Mouse (Mus musculus): ENCODE data around the gene 6030458C11Rik.

Gene 6030458C11Rik

DNA sequence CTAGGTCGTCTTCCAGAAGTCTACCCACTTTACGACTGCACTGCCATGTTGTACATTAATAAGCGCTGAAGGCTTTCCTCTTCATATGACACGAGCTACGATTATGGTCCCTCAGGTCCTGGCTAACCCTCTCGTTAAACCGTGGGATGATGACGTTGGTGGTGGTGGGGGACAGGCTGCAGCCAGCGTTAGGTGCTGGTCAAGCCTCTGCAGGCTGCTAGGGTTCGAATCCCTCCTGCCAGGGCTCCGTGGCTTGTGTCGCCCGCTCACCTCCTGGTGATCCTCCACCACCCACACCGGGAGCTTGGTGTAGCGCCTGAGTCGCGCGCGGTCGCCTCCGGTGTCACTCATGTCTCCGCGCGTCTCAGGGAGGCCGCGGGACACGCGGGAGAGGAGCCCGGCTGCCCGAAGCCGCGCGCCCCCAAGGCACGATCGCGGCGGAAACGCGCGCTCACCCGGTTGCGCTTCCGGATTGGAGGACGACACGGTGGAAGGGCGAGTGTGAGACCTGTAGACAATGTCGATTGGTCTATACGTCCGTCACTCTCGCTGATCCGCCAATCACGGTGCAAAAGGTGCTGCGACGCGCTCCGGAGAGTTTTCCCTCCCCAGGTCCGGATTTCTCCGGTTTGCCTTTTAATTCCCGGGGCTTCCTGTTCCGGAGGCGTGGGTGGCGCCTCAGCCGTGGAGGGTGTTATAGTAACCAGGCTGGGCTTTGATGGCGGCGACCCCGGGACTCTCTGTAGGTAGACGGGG is at the start of gene 6030458C11Rik, which contains the start of gene Drosha:
TSS of gene 6030458C11Rik (minus strand) at position 453 of the 756 bp plus-strand sequence.
TSS of gene Drosha (plus strand) at position 619 of the 756 bp plus-strand sequence.
- peak; percentile 94 for DNase-seq (ENCODE audit: low spot score)

DNA sequence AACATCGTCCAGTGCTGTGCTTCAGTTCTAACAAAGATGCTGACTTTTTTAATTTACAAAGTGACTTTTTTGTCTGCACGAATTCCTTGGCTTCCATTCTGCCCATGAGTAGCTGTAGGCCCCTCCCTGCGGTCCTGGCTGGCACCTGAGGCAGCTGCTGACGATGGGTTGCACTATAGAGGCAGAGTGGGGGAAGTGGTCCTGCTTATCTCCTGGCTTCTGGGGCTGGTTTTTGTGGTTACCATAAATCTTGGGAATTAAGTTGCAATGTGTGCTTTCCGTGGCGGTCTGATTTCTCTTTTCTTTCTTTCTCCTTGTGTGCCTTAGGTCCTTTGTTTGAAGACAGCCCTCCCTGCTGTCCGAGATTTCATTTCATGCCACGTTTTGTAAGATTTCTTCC is 42.8 kb upstream of the 6030458C11Rik start:
- no peak for DNase-seq (ENCODE audit: low spot score)

DNA sequence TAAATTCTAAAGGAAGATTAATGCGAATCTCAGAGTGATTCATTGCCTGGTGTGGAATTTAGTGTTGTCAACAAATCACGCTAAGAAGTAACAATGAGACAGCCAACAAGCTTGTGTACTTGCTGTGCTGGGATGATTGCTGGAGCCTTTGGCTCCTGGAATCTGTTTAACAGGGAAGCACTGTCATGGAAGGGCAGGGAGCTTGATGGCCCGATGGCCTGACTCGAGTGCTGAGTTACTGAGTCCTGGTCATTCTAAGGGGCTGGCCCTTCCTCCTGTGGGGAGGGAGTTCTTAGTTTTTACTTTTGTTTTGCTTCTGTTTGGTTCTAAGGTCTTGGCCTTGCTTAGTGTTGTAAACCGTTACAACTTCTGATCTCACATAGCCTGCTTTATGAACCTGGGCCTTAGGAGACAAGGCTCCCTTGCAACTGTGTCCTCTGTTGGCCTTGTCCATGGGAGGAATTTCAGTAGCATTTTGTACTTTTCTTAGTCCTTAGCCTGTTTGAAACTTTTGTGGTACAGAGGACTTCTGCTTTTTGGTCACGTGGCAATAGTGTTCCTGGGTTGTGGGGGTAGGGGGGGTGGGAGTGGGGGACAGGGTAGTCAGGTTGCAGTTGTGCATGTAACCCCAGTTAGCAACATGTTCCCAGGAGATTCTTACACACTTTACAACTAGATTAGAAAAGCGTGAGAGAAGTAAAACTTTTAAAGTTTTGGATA is 41.3 kb upstream of the 6030458C11Rik start:
- DNase-seq (ENCODE audit: low spot score): no peak

DNA sequence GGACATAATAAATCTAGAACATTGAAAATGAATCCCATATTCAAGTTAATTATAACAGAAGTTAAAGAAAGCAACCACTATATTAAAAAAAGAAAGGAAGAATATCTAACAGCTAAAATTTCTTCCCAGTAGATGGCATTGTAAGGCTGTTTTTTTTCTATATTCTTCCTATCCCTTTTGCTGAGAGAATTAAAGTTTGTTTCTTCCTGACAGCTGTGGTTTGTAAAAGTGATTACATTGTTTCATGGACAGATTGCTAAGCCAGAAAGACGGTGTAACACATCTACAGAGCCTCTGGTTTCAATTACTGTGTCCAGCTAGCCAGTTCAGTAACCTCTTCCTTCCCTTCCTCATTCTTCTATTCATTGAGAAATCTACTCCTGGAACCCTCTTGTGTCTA is 39.2 kb upstream of the 6030458C11Rik start:
- DNase-seq (ENCODE audit: low spot score): no peak

DNA sequence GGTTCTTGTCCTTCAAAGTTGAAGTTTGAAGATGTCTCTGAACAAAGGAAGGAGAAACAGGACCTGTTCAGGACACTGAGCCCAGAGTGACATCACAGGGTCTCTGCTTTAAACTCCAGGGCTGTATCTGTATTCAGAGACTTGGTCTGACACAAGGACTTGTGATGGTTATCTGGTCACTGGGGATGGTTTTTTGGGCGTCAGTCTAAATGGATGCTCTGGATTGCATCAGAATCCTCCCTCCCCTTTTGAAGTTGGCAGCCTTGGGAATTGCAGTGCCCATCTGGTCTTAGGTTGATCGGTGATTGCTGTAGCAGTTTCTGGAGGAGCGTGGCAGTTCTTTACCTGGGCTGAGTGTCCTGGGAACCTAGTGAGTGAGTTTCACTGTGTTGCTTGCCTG is 37.6 kb upstream of the 6030458C11Rik start:
- no peak for DNase-seq (ENCODE audit: low spot score)

DNA sequence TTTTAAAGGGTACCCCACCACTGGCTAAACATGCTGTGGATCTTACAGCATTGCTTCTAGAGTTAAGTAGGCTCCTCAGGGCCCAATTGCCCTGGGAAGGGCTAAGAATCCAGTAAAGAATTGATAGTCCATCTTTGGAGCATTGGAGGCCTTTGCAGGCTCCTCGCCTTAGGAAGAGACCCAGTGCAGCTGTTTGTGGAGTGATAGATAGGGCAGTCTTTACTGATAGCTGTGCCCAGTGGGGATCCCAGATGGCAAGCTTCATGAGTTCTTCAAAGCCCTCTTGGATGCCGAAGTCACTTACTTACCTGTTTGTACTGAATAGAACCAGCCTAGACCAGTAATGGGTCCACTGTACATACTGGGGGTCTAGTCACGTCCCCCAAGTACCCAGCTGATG is 34.2 kb upstream of the 6030458C11Rik start:
- no peak for DNase-seq (ENCODE audit: low spot score)

DNA sequence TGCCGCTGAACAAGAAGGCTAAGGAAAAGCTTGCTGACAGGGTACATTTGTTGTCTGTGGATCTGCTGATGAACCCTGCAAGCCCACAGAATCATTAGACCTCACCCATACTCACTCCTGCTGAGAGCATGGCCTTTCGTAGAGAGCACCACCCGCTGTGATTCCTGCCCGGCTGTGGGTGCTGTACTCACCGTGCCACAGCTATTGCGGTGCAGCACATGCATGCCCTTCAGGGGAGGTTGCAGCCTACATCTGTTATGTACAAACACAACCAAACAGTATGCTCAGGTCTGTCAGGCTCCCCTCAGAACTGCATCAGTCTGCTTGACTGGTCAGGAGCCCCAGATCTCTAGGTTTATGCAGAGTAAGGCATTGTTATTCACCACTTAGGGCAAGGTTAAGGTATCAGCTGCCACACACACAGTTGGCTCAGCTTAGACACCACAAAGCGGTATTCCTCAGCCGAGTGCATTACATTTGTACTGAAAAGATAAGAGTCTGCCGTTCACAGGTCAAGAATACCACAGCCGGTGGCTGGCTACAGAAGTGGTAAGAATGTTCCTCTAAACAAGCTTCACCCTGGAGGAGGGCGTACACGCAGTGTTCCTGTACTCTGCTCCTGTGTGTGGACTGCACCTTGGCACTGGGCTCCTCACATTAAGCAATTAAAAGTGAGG is 33.5 kb upstream of the 6030458C11Rik start:
- DNase-seq (ENCODE audit: low spot score): no peak

DNA sequence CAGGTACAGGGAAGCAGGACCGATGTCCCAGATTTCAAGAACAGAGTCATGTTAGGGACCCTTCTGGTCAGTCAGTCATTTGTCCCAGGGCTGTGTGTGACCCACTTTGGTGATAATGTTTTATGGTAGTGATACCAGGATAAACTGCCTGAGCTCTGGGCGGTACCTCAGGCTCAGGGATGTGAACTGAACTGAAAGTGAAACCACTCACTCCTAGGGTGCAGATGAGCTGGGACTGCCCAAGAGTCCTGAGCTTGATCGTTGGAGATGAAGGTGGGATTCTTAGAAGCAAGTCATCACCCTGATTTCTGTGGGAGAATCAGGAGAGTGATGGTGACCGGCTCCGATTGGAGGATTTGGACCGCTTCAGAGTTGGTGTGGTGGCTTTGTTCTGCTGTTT is 32.3 kb upstream of the 6030458C11Rik start:
- DNase-seq (ENCODE audit: low spot score): no peak

DNA sequence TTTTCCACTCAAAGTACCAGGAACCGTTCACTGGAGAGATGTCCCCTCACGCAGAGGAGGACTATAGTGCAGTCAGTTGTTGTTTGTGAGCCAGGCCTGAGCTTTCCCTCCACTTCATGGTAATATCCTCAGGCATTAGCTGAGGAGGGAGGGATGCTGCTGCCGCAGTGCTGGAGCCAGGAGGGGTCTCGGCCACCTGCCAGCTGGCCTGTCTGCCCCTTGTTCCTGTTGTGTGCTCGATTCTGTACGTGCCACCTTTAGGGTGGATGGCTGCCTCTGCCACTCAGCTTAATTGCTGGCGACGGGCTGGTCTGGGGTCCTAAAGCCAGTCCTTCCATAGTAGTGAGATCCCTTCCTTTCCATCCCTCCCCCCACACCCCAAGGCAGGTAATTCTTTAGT is 29.0 kb upstream of the 6030458C11Rik start:
- no peak for DNase-seq (ENCODE audit: low spot score)

DNA sequence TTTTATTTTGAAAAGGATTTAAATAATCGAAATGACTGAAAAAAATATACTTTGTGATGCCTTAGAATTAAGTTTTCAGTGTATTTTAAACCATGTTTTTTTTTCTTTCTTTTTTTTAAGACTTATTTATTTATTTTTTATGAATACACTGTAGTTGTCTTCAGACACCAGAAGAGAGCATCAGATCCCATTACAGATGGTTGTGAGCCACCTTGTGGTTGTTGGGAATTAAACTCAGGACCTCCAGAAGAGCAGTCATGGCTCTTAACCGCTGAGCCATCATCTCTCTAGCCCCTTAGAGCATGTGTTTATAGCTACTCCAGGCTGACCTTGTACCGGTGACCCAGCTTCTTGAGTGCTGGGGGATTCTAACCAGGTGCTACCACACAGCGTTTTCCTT is 24.9 kb upstream of the 6030458C11Rik start:
- no peak for DNase-seq (ENCODE audit: low spot score)

DNA sequence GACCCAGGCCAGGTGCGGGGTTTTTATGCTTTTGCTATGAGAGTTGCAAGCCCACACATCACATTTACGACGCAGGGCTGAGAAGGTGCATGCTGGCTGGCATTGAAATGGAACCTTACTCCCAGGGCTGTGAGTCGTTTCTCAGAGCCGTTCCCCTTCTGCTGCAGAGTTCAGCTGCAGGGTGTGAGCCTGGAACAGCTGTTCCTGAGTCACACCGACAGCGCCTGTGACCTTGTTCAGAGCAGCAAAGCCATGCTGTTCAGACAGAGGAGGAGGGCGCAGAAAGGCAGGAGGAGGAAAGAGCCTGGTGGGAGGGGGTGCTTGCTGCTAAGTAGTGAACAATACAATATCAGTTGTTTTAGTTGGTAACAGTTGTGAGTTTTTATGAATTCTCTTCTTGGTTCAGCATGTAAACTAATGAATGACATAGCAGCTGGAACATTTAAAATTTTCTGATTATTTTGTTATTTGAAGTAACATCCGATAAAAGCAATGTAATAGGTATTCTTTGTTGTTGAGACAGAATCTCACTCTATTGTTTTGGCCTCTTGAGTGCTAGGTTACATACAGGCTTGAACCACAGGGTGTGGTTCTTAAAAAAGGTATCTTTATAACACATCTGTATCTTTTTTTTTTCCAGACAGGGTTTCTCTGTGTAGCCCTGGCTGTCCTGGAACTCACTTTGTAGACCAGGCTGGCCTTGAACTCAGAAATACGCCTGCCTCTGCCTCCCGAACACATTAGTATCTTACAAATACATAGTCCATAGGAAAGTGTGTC is 23.9 kb upstream of the 6030458C11Rik start:
- DNase-seq (ENCODE audit: low spot score): no peak

DNA sequence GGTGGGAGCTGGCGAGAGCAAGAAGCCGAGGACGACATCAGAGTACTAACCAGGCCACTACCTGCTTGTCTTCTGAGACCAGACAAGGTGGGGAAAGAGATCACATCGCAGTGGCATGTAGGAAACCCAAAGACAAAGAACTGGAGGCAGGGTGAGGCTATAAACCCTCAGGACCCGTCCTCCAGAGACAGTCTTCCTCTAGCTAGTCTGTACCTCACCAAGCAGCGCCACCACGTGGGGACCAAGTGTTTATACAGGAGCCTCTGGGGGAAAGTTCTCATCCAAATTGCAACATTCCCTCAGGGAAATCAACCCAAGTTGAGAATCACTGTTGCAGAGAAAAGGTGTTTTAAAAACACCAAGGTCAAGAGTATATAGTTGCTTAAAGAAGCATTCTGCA is 18.4 kb upstream of the 6030458C11Rik start:
- DNase-seq (ENCODE audit: low spot score): no peak

DNA sequence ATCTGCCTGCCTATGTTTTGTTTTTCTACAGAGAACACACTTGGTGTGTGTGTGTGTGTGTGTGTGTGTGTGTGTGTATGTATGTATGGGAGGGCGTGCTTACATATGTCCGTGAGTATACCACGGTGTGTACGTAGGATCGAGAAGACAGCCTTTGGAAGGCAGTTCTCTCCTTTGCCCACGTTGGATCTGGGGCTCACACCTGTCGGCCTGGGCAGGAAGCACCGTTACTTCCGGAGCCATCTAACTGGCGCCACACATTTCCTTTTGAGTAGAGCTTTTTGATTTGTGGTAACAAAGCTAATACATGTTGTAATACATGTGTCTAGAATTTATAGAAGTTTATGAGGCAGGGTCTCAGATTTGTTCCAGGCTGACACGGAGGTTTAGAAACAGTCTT is 16.3 kb upstream of the 6030458C11Rik start:
- peak; percentile 11 for DNase-seq (ENCODE audit: low spot score)

DNA sequence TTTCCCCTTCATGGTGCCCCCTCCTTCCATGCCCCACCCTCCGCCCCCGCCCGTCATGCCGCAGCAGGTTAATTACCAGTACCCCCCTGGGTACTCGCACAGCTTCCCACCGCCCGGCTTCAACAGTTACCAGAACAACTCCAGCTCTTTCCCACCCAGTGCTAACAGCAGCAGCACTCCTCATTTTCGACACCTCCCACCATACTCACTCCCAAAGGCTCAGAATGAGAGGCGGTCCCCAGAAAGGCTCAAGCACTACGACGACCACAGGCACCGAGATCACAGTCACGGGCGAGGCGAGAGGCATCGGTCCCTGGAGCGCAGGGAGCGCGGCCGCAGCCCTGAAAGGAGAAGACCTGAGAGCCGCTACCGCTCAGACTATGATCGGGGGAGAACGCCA is 9.8 kb upstream of the 6030458C11Rik start:
- no peak for DNase-seq (ENCODE audit: low spot score)

DNA sequence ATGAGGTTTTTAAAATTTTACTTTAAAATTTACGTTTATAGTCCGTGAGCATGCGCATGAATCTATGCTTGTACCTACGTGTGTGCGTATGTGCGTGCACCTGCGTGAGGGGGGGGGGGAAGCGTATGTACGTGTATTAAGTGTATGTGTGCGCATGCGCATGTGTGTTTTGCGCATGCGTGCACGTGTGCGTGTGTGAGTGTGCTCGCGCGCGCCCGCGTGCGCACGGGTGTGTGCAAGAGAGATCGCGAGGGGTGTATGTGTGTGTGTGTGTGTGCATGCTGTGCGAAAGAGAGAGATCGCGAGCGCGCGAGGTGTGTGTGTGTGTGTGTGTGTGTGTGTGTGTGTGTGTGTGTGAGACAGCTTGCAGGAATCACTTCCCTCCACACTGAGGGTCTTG is 8.9 kb upstream of the 6030458C11Rik start:
- DNase-seq (ENCODE audit: low spot score): no peak

DNA sequence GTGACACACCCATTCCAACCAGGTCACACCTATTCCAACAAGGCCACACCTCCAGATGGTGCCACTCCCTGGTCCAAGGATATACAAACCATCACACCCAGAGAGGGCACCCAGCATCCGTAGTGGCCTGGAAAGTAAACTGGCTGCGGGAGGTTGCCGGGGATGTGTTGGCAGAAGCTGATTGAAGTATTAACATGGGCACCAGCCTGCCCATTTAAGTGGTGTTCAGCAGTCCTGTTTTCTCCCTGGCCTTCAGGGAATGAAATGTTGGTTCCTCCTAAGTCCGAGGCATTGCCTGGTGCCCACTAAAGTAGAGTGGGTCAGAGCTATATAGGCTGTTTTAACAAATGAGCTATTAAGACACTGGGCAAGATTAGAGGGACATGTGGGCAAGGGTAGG is 8.2 kb upstream of the 6030458C11Rik start:
- DNase-seq (ENCODE audit: low spot score): no peak

DNA sequence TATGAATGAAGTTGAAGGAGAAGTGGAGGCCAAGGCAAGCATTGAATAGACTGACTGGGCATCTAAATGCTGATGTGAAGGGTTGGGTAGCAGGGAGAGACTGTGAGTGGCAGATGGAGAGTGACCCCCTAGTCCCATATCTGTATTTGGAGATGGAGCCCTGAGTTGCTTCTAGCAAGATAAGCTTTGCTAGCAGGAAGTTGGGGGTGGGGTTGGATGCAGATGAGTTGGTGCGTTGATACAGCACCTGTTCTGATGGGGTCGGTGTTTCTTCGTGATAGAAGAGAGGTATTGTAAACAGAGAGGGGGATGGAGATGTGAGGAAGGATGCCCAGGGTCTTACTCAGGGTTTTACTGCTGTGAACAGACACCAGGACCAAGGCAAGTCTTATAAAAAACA is 5.4 kb upstream of the 6030458C11Rik start:
- DNase-seq (ENCODE audit: low spot score): no peak

DNA sequence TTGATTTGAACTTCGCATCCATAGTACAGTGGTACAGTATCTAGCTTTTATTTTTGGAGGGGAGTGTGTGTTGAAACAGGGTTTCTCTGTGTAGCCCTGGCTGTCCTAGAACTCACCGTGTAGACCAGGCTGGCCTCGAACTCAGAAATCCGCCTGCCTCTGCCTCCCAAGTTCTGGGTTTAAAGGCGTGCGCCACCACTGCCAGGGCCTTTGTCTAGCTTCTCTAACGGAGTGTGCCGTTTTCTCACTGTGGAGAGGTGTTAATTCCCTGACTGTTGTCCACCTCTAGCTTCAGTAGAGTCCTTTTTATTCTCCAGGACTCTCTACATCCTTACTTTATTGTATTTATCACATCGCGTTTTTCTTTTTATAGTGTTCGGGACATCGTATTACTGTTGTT is 959 bp upstream of the 6030458C11Rik start:
- DNase-seq (ENCODE audit: low spot score): no peak

DNA sequence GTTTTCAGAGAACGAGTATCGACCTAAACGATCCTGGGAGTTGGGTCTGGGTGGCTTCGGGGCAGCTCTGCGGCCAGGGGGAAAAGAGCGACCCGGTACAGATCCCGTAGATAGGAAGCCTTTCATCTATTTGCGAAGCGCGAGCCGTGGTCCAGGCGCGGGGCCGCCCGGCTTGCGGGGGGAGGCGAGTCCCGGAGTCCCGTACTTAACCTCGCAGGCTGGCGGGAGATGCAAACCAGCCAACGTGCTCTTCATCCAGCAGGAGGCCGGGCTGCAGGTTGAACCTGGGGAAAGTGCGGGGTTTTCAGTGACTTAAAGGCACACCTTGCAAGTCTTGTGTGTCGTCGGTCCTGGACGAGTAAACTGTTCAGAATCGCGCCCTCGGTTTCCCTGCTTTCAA is 516 bp upstream of the 6030458C11Rik start:
- DNase-seq (ENCODE audit: low spot score): peak; percentile 60

DNA sequence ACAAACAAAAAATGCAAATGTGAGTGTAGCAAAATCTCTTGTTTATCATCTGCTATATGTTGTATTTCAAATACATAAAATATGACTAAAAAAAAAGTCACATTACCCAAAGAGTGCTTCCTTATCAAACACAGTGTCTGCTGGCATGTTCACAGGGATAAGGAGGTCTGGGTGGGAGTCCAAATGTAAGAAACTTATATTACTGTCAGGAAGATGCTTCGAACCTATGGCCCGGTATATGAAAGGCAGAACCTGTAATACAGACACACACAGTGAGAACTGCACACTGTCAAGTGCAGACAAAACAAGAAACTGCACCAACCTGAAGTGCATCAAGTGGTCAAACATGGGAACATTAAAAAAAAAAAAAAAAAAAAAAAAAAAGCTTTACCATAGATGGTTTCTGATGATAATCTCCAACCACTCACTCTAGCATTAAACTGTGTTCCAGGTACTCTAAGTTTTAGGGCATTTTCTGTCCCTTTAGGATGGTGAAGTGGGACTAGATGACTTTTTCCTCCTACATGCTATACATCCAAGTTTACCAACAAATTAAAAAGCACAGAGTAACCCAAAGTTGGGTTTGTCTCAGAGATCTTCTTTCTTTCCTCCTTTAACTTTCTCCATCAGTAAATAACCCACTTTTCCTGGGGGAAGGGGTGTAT is 862 bp downstream of the 6030458C11Rik start:
- DNase-seq (ENCODE audit: low spot score): no peak

All from T-cell, adult 2 months (primary cell).